Mouse (Mus musculus): ENCODE measurements around the gene Sept9.

DNA sequence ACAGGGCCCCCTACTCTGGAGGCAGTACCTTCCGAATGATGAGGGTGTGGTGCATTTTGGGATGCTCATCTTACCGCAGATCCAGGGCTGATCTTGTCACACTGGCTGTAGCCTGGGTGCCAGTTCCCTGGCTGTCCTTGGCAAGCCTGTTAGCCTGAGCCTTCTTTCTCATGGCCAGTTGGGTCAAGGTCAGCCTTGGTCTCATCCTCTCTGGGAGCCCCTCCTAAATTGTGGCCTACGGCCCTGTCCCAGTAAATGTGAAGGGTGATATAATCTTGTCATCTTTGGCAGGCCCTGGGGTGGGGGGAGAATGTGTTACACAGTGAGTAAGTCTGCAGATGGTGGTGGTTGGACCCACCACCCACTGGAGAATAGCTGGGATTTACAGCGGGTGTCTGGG lies 147.8 kb downstream of the Sept9 start:
- no peak for TF ChIP-seq POLR2AphosphoS5 (IDR thresholded peaks at IDR 0.05; ENCODE audit: insufficient replicate concordance, low read depth, low read length)
- TF ChIP-seq CTCF (IDR thresholded peaks at IDR 0.05; ENCODE audit: low read depth, low read length), result no peak
- TF ChIP-seq GATA2 (IDR thresholded peaks at IDR 0.05; ENCODE audit: borderline replicate concordance, low read depth, low read length), result no peak
- TF ChIP-seq GATA1 (IDR thresholded peaks at IDR 0.05; ENCODE audit: borderline replicate concordance, low read length), result no peak
- no peak for TF ChIP-seq TAL1 (conservative IDR thresholded peaks at IDR 0.05; ENCODE audit: low read depth, low read length)

Data from G1E (cell line).